Mouse (Mus musculus): Measurements from ENCODE around the gene Ska3. TPM values are rescaled to one million over a fixed set of nuclear protein-coding genes. Genes with fewer than 3 reads are reported as not detected.
A peak's percentile ranks its signal among the peaks of the same experiment; 100 is the strongest.

Ska3 gene
- polyA plus RNA-seq (2012), result 6.0 and 12.0 TPM in 2 replicates

GRCm38 (mm10) chr14:57825788-57826751, at the start of gene Ska3, which contains the start of gene Mrpl57:
TSS of gene Ska3 (minus strand) at chr14:57826185.
TSS of gene Mrpl57 (plus strand) at chr14:57826234.
- no peak for TF ChIP-seq GATA1 (IDR thresholded peaks at IDR 0.05; ENCODE audit: low read length)

DNA sequence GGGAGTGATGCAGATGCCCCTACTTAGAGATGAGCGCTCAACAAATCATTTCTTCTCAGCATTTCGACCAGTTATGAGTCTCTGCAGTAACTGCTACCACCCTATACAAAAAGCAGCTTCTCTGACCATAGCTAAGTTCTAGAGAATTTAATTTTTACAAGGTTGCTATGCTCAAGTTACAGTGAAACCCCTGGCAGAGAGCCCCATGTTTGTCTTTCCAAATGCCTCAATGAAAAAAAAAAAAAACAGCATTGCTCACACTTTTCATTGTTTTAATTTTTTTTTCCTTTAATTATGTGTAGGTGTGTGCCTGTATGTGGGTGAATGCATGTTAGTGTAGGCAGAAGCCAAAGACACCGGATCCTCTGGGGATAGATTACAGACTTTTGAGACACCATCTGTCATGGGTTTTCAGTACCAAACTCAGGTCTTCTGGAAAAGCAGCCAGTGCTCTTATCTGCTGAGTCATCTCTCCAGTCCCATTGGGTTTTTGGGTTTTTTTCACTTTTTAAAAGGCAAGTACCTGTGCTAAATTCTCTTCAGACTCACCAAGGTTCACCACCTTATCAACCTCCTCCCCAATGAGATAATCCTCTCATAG, 40.8 kb upstream of the Ska3 start:
- TF ChIP-seq GATA1 (IDR thresholded peaks at IDR 0.05; ENCODE audit: low read length), result no peak

GRCm38 (mm10) chr14:57865256-57865655, 39.3 kb upstream of the Ska3 start:
- TF ChIP-seq GATA1 (IDR thresholded peaks at IDR 0.05; ENCODE audit: low read length), result no peak

- TF ChIP-seq GATA1 (IDR thresholded peaks at IDR 0.05; ENCODE audit: low read length), result no peak
These were observed 37.1 kb upstream of the Ska3 start for GRCm38 (mm10) chr14:57863129-57863528.

GRCm38 (mm10) chr14:57861987-57862412, 36.0 kb upstream of the Ska3 start:
- TF ChIP-seq GATA1 (IDR thresholded peaks at IDR 0.05; ENCODE audit: low read length), result no peak

- TF ChIP-seq GATA1 (IDR thresholded peaks at IDR 0.05; ENCODE audit: low read length), result no peak
These were observed 33.5 kb upstream of the Ska3 start for GRCm38 (mm10) chr14:57859520-57859919.

- TF ChIP-seq GATA1 (IDR thresholded peaks at IDR 0.05; ENCODE audit: low read length), result no peak
These were observed 32.6 kb upstream of the Ska3 start for GRCm38 (mm10) chr14:57858601-57859000.

GRCm38 (mm10) chr14:57852961-57853360, 27.0 kb upstream of the Ska3 start:
- TF ChIP-seq GATA1 (IDR thresholded peaks at IDR 0.05; ENCODE audit: low read length), result no peak

DNA sequence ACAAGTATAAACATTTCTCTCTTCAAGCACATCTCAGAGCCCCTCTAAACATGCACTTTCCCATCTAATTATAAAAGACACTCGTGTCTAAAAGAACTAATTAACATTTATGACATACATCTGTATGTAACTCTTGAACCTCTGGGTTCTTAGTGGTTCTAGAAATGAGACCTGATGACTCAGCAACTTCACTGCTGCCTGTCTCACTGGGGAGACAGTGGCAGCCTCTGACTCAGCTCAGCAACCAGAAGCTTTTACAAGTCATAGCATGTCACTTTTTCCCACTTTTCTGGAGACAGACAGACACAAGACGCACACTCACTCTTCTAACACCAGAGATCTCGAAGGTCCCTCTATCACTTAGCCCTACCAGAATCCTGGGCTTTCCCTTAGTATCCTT, 24.3 kb upstream of the Ska3 start:
- TF ChIP-seq GATA1 (IDR thresholded peaks at IDR 0.05; ENCODE audit: low read length), result no peak

DNA sequence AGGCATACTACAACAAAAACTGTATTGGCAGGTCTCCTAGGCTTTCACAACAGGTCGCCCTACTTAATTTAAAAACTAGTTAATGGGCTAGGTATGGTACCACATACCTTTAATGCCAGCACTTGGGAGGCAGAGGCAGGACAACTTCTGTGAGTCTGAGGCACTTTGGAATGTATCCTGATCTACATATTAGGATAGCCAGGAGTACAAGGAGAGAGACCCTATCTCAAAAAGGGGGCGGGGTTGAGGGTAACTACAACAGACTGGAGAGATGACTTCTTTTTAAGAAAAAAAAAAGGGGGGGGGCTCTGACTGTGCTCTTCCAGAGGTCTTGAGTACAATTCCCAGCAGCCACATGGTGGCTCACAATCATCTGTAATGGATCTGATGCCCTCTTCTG, 22.7 kb upstream of the Ska3 start:
- no peak for TF ChIP-seq GATA1 (IDR thresholded peaks at IDR 0.05; ENCODE audit: low read length)

- TF ChIP-seq GATA1 (IDR thresholded peaks at IDR 0.05; ENCODE audit: low read length), result no peak
These were observed 18.6 kb upstream of the Ska3 start for GRCm38 (mm10) chr14:57844535-57844934.

DNA sequence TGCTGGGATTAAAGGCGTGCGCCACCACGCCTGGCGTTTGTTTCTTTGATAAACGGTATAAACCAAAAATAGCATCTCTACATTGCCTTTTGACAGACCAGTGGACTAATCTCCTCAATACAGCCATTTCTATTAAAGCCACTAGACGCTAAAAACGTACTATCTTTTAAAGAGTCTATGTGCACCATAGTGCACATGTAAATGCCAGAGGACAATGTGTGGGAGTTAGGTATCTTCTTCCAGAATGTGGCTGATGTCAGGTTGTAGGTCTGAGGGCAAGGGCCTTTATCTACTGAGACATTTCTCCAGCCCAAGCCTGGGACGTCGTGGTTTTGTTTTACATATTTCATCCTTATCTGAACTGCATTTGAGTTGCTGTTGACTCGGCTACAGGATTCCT, 9.2 kb upstream of the Ska3 start:
- TF ChIP-seq GATA1 (IDR thresholded peaks at IDR 0.05; ENCODE audit: low read length), result peak; percentile 70

GRCm38 (mm10) chr14:57833526-57833925, 7.5 kb upstream of the Ska3 start:
- no peak for TF ChIP-seq GATA1 (IDR thresholded peaks at IDR 0.05; ENCODE audit: low read length)

GRCm38 (mm10) chr14:57827284-57827683, 1.3 kb upstream of the Ska3 start:
- TF ChIP-seq GATA1 (IDR thresholded peaks at IDR 0.05; ENCODE audit: low read length), result no peak

GRCm38 (mm10) chr14:57820839-57821238, 5.1 kb downstream of the Ska3 start:
- TF ChIP-seq GATA1 (IDR thresholded peaks at IDR 0.05; ENCODE audit: low read length), result no peak

DNA sequence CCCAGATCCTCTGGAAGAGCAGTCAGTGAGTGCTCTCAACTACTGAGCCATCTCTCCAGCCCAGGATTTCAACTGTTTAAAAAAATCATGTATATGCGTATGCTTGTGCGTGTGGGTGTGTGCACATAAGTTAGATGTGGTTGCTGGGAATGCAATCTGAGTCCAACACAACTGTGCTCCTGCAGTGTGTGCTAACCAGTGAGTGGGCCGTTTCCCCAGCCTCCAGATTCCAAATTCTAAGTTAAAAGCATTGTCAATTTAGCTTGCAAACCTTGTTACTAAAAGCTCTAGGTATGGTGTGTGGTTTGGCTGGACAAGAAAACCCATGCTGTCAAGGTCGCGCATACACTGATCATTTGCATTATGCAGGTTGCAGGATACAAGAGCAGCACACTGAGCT, 14.1 kb downstream of the Ska3 start:
- TF ChIP-seq GATA1 (IDR thresholded peaks at IDR 0.05; ENCODE audit: low read length), result no peak

DNA sequence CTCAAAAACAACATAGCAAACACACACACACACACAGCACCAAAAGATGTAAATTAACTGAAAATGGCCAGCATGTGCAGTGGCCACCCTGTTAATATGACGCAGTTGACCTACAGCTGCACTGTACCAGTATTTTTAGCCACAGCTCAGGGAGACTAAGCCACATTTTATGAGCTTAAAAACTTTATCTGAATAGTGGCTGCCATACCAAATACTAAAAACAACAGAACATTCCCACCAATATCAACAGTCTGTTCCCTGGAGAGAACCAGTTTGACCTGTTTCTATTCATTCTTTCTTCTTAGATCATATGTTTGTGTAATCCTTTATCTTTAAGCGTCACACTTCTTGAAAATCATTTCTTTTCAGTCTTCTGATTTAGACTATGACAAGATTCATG, 15.1 kb downstream of the Ska3 start:
- no peak for TF ChIP-seq GATA1 (IDR thresholded peaks at IDR 0.05; ENCODE audit: low read length)
